Mouse (Mus musculus): ENCODE measurements around the gene 9130023H24Rik. TPM values are rescaled to one million over a fixed set of nuclear protein-coding genes. Genes with fewer than 3 reads are reported as not detected.
A peak's percentile ranks its signal among the peaks of the same experiment; 100 is the strongest.

Gene 9130023H24Rik
- polyA plus RNA-seq, 1 experiment from 2014 or later: 10.3 TPM

GRCm38 (mm10) chr7:128243921-128244320, 6.1 kb upstream of the 9130023H24Rik start:
- Histone ChIP-seq H3K36me3 (peaks cover 53% of the 10 kb centered on the region), H3K9me3 (replicated peaks) (no peaks in the 10 kb centered on the region), H3K27ac (replicated peaks) (peak overlapping the region; percentile 69), H3K4me1 (peaks cover 76% of the 10 kb centered on the region), H3K27me3 (ENCODE audit: low read depth, poor library complexity, severe bottlenecking) (peaks cover 33% of the 10 kb centered on the region), H3K4me3 (no peak overlapping the region)
- DNase-seq (ENCODE audit: low spot score): peak; percentile 38
- WGBS: 36% methylated on average over 10 of the region's 10 CpGs

- peaks cover 71% of the 10 kb centered on the region for H3K4me1 ChIP-seq
- peaks cover 53% of the 10 kb centered on the region for H3K36me3 ChIP-seq
- no peak overlapping the region for H3K4me3 ChIP-seq
- WGBS: 96% methylated on average over 16 of the region's 16 CpGs
- DNase-seq (ENCODE audit: low spot score): no peak
- H3K27me3 ChIP-seq (ENCODE audit: low read depth, poor library complexity, severe bottlenecking): peaks cover 21% of the 10 kb centered on the region
- 0 out of 2 replicates have a peak overlapping the region, but pooled peaks have one; percentile 13 for H3K27ac ChIP-seq (replicated peaks)
- H3K9me3 ChIP-seq (replicated peaks): no peaks in the 10 kb centered on the region
Observed at GRCm38 (mm10) chr7:128242331-128242730, 4.5 kb upstream of the 9130023H24Rik start.

- Histone ChIP-seq H3K27ac (replicated peaks) (no peak overlapping the region), H3K4me3 (no peak overlapping the region), H3K4me1 (peaks cover 62% of the 10 kb centered on the region), H3K9me3 (replicated peaks) (no peaks in the 10 kb centered on the region), H3K36me3 (peaks cover 57% of the 10 kb centered on the region), H3K27me3 (ENCODE audit: low read depth, poor library complexity, severe bottlenecking) (peaks cover 10% of the 10 kb centered on the region; the same call in 1 of the 2 replicates)
- DNase-seq (ENCODE audit: low spot score): no peak
- whole genome bisulfite sequencing: 94% methylated on average over 27 of the region's 27 CpGs
Observed at GRCm38 (mm10) chr7:128240131-128240784, 2.4 kb upstream of the 9130023H24Rik start.

GRCm38 (mm10) chr7:128238991-128239390, 1.2 kb upstream of the 9130023H24Rik start:
- no peak for DNase-seq (ENCODE audit: low spot score)
- peak overlapping the region; percentile 70 for H3K4me3 ChIP-seq
- peaks cover 52% of the 10 kb centered on the region for H3K4me1 ChIP-seq
- WGBS: 29% methylated on average over 4 of the region's 4 CpGs
- no peaks in the 10 kb centered on the region for H3K9me3 ChIP-seq (replicated peaks)
- no peaks in the 10 kb centered on the region for H3K27me3 ChIP-seq (ENCODE audit: low read depth, poor library complexity, severe bottlenecking)
- H3K27ac ChIP-seq (replicated peaks): peak overlapping the region; percentile 97
- peaks cover 44% of the 10 kb centered on the region for H3K36me3 ChIP-seq

- Histone ChIP-seq H3K4me1 (peaks cover 40% of the 10 kb centered on the region), H3K4me3 (peak overlapping the region; percentile 70), H3K36me3 (peaks cover 34% of the 10 kb centered on the region), H3K27ac (replicated peaks) (peak overlapping the region; percentile 97), H3K9me3 (replicated peaks) (no peaks in the 10 kb centered on the region), H3K27me3 (ENCODE audit: low read depth, poor library complexity, severe bottlenecking) (no peaks in the 10 kb centered on the region)
- under 1% methylated on average over 25 of the region's 25 CpGs for WGBS
- no peak for DNase-seq (ENCODE audit: low spot score)
Observed at GRCm38 (mm10) chr7:128237593-128237926, 271 bp downstream of the 9130023H24Rik start.

GRCm38 (mm10) chr7:128236856-128237592, 807 bp downstream of the 9130023H24Rik start, which contains the start of gene Armc5:
Gene Armc5 (plus strand): TSS chr7:128237342.
- Histone ChIP-seq H3K4me3 (peak within 1 kb of the TSS; percentile 70), H3K27ac (replicated peaks) (peak within 1 kb of the TSS; percentile 97), H3K4me1 (peaks cover 35% of the 10 kb centered on the region), H3K9me3 (replicated peaks) (no peaks in the 10 kb centered on the region), H3K27me3 (ENCODE audit: low read depth, poor library complexity, severe bottlenecking) (no peaks in the 10 kb centered on the region), H3K36me3 (peaks cover 29% of the 10 kb centered on the region)
- DNase-seq (ENCODE audit: low spot score): peak; percentile 88
- 27% methylated on average over 37 of the region's 37 CpGs for WGBS

GRCm38 (mm10) chr7:128236426-128236825, 1.4 kb downstream of the 9130023H24Rik start:
- 93% methylated on average over 13 of the region's 13 CpGs for WGBS
- peak overlapping the region; percentile 70 for H3K4me3 ChIP-seq
- 0 out of 2 replicates have a peak overlapping the region, but pooled peaks have one; percentile 97 for H3K27ac ChIP-seq (replicated peaks)
- H3K4me1 ChIP-seq: peaks cover 33% of the 10 kb centered on the region
- no peaks in the 10 kb centered on the region for H3K27me3 ChIP-seq (ENCODE audit: low read depth, poor library complexity, severe bottlenecking)
- DNase-seq (ENCODE audit: low spot score): no peak
- no peaks in the 10 kb centered on the region for H3K9me3 ChIP-seq (replicated peaks)
- peaks cover 23% of the 10 kb centered on the region for H3K36me3 ChIP-seq

- Histone ChIP-seq H3K27ac (replicated peaks) (no peak overlapping the region), H3K9me3 (replicated peaks) (no peaks in the 10 kb centered on the region), H3K4me1 (peaks cover 28% of the 10 kb centered on the region), H3K4me3 (no peak overlapping the region), H3K27me3 (ENCODE audit: low read depth, poor library complexity, severe bottlenecking) (no peaks in the 10 kb centered on the region), H3K36me3 (peaks cover 14% of the 10 kb centered on the region)
- no peak for DNase-seq (ENCODE audit: low spot score)
- WGBS: 91% methylated on average over 1 of the region's 1 CpGs
Observed at GRCm38 (mm10) chr7:128235481-128235880, 2.4 kb downstream of the 9130023H24Rik start.

- WGBS: 89% methylated on average over 2 of the region's 2 CpGs
Observed at GRCm38 (mm10) chr7:128234796-128235195, 3.0 kb downstream of the 9130023H24Rik start.

GRCm38 (mm10) chr7:128231741-128232140, 6.1 kb downstream of the 9130023H24Rik start:
- no peak for DNase-seq (ENCODE audit: low spot score)
- WGBS: 35% methylated on average over 8 of the region's 8 CpGs
- Histone ChIP-seq H3K27ac (replicated peaks) (no peak overlapping the region), H3K4me3 (no peak overlapping the region; the same call in 1 of the 2 replicates), H3K36me3 (peaks cover 4% of the 10 kb centered on the region; the same call in 1 of the 2 replicates), H3K4me1 (peaks cover 6% of the 10 kb centered on the region), H3K9me3 (replicated peaks) (no peaks in the 10 kb centered on the region), H3K27me3 (ENCODE audit: low read depth, poor library complexity, severe bottlenecking) (no peaks in the 10 kb centered on the region)

More at GRCm38 (mm10) chr7:128234796-128235195, 3.0 kb downstream of the 9130023H24Rik start:
- Histone ChIP-seq H3K4me3 (no peak overlapping the region), H3K36me3 (peaks cover 7% of the 10 kb centered on the region), H3K4me1 (peaks cover 22% of the 10 kb centered on the region), H3K27ac (replicated peaks) (no peak overlapping the region), H3K27me3 (ENCODE audit: low read depth, poor library complexity, severe bottlenecking) (no peaks in the 10 kb centered on the region), H3K9me3 (replicated peaks) (no peaks in the 10 kb centered on the region)
- DNase-seq (ENCODE audit: low spot score): peak; percentile 4

- H3K9me3 ChIP-seq (replicated peaks): no peaks in the 10 kb centered on the region
- no peaks in the 10 kb centered on the region for H3K4me1 ChIP-seq
- no peaks in the 10 kb centered on the region for H3K27me3 ChIP-seq (ENCODE audit: low read depth, poor library complexity, severe bottlenecking)
- H3K4me3 ChIP-seq: no peak overlapping the region
- DNase-seq (ENCODE audit: low spot score): peak; percentile 1
- H3K36me3 ChIP-seq: no peaks in the 10 kb centered on the region
- 86% methylated on average over 3 of the region's 3 CpGs for WGBS
- no peak overlapping the region for H3K27ac ChIP-seq (replicated peaks)
Observed at GRCm38 (mm10) chr7:128220936-128221335, 16.9 kb downstream of the 9130023H24Rik start.

GRCm38 (mm10) chr7:128219952-128220351, 17.9 kb downstream of the 9130023H24Rik start:
- Histone ChIP-seq H3K4me1 (no peaks in the 10 kb centered on the region), H3K4me3 (no peak overlapping the region), H3K9me3 (replicated peaks) (no peaks in the 10 kb centered on the region), H3K27me3 (ENCODE audit: low read depth, poor library complexity, severe bottlenecking) (no peaks in the 10 kb centered on the region), H3K36me3 (no peaks in the 10 kb centered on the region), H3K27ac (replicated peaks) (no peak overlapping the region)
- no peak for DNase-seq (ENCODE audit: low spot score)
- WGBS: 88% methylated on average over 4 of the region's 4 CpGs

- Histone ChIP-seq H3K27me3 (ENCODE audit: low read depth, poor library complexity, severe bottlenecking) (no peaks in the 10 kb centered on the region), H3K4me1 (no peaks in the 10 kb centered on the region), H3K4me3 (no peak overlapping the region), H3K9me3 (replicated peaks) (no peaks in the 10 kb centered on the region), H3K36me3 (no peaks in the 10 kb centered on the region), H3K27ac (replicated peaks) (no peak overlapping the region)
- 79% methylated on average over 3 of the region's 3 CpGs for WGBS
- DNase-seq (ENCODE audit: low spot score): no peak
Observed at GRCm38 (mm10) chr7:128209826-128210225, 28.0 kb downstream of the 9130023H24Rik start.

Data from midbrain, embryonic 10.5 days (tissue).